Mouse (Mus musculus) G1E-ER4 (cell line): ENCODE measurements around the gene Ppp2r2d. TPM values are rescaled to one million over a fixed set of nuclear protein-coding genes. Genes with fewer than 3 reads are reported as not detected.

Source experiments
- GATA1 ChIP-seq: IDR thresholded peaks from one replicate; pipeline ENCODE4 v1.8.0; 2012; ENCODE audit warnings: low read length, inconsistent platforms
- polyA plus RNA-seq: library from polyadenylated mRNA; stranded (reverse); fragments of >175 nt; gene quantifications from 2 replicates; pipeline ENCODE4 v1.2.3, GENCODE M21; 2012

Gene Ppp2r2d
- polyA plus RNA-seq, 1 experiment: 25.0 TPM

DNA sequence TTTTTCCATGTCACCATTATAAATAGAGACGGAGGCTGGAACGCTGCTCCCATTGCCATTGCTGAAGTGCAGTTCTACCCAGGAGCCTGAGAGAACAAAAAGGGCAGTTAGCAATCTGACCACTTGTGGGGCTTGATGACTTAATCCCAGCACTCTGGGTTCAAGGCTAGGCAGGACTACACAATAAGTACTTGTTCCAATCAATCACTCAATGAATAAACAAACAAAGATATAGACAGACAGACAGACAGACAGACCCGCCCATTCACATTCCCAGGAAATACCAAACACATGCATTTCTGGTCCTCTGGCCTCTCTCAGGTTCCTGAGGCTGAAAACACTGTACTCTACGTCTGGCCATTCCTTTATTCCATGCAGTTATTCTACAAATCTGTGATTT, 52.9 kb downstream of the Ppp2r2d start:
- TF ChIP-seq GATA1: no peak

DNA sequence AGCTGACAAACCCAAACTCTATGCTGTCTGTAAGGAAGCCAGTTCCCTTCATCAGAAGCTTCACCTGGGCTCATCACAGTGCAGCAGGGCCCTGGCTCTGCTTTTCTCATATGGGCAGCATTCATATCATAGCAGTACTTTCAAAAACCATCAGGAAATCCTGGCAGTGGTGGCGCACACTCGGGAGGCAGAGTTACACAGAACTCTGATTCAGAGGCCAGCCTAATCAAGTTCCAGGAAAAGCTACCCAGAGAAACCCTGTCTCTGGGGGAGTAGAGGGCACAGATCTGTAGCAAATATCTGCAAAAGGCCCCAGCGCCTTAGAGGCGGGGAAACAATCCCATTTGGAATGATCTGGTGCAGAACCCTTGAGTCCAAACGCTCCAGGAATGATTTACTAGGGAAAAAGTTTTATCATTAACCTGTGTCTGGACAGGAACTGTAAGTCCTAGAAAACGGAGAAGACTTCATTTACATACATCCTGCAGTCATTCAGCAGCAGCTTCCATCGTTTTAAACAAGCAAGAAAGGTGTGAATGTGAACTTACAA, 58.1 kb downstream of the Ppp2r2d start:
- no peak for TF ChIP-seq GATA1

DNA sequence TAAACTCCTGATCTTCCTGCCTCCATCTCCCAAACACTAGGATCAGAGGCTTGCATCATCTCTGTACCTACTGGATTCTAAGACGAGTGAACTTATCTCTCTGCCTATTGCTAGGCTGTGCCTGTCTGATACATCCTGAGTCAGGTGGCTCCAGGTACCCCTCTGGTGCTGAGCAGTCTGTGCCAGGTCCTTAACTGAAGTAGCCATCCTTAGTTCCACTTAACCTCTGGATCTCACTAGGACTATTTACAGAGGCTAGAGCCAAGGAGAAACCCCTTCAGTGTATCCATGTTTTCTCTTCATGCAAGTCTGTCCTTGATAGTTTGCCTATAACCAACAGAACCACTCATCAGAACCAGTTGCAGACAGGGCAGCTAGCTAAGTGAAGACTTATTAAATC, 60.6 kb downstream of the Ppp2r2d start:
- TF ChIP-seq GATA1: no peak

DNA sequence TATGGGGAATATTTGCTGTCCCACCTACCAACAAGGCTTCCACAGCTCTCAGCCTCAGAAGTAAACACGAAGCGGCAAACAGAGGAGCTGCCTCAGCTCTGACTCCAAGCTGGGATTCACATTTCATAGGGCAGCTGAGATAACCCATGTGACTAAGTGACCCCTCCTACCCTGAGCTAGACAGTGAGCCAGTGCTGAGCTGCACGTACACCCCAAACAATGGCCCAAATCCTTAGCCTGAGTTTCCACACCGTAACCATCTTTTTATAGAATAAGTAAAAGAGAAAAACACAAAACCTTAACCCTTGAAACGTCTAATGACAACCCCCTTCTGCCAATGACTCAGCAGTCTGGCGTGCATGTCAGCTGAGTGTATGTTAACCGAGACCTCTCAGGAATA, 61.2 kb downstream of the Ppp2r2d start:
- no peak for TF ChIP-seq GATA1

DNA sequence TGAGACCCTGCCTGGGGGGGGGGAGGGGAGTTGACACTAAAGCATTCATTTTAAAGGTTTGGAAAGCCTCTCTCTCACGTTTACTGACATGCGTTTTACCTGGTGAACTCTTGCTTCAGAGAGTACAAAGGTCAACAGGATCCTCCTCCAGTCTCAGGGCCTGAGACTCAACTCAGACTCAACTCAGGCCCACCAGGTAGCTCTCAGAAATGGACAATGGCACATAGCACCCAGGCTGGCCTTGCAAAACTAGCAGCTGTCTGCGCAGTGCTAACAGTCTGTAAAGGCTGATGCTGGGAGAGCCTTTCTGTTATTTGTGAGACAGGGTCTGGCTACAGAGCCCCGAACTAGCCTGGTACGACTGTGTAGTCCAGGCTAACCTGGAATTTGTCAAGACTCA, 62.1 kb downstream of the Ppp2r2d start:
- TF ChIP-seq GATA1: no peak

DNA sequence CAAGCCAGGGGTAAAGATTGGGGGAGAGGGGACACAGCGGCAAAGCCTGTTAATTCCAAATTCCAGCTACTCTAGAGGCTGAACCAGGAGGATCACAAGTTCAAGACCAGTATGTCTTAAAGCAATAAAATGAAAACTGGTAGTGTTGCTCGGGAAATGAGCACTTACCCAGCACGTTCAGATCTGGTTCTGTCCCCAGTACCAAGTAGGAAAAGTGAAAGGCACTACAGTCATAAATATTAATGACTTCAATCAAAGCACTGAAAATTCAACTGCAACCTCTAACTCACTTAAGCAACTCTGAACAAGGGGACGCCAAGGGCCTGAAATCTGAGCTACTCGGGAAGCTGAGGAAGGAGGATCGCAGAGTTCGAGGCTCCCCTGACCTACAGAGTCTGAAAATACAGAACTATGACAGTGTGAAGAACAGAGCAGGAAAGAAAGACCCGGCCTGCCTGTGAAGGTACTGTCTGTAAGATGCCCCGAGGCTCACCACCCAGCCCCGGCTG, 62.9 kb downstream of the Ppp2r2d start:
- no peak for TF ChIP-seq GATA1

DNA sequence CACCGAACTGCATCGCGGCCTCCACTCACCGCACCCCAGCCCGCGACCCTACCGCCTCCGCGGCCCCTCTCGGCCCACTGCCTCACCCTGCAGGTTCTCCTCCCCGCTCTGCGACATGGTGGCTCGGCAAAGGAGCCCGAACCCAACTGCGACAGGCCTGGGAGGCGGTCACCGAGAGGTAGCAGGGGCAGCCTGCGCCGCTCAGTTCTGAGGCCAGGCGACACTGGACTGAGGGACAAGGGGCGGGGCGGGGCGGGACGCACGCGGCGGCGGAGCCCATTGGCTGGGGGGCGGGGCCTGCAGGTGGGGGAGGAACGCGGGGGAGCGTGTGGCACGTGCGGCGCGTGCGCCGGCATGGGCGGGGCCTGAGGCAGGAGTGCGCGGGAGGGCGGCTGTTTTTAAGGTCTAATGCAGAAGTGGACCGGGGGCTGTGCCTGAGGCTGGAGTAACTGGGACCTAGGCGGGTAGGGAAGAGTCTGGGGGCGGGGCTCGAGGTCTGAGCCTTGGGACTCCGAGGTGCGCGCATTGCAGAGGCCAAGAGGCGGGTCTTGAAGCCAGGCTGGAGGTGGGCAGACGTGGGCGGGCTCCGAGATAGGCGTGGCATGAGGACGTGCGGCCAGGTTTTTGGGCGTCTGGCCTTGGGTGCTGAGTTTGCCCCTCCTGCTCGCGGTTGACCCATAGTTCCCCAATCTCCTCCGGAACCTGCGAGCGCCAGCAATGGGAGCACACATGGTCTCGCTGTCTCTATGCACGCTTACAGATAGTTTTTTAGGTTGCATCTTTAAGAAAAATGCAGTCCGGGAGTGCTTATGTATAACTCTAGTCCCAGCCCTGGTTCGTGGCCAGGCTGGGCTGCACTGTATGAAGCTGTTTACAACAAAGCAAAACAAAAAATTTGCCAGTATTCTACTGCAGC, 63.7 kb downstream of the Ppp2r2d start, which contains the start of gene Bnip3:
Bnip3 (minus strand) TSS at position 243 of the 916 bp plus-strand sequence.
- TF ChIP-seq GATA1: no peak

DNA sequence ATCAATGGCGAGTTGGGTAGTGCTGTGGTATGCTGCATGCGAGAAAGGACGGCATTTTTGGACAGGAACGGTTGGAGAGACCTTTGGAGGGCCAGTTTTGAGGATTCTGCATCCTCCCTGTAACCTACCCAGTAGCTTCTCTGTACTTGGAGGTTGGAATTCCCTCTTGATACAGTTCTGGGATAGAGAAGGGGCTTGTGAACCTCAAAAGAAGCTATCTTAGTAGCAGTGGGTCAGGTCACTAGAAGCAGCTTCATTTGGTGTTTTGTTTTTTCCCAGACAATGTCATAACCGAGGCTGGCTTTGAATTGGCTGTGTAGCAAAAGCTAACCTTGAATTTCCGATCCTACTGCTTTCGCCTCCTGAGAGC, 64.3 kb downstream of the Ppp2r2d start:
- TF ChIP-seq GATA1: no peak

DNA sequence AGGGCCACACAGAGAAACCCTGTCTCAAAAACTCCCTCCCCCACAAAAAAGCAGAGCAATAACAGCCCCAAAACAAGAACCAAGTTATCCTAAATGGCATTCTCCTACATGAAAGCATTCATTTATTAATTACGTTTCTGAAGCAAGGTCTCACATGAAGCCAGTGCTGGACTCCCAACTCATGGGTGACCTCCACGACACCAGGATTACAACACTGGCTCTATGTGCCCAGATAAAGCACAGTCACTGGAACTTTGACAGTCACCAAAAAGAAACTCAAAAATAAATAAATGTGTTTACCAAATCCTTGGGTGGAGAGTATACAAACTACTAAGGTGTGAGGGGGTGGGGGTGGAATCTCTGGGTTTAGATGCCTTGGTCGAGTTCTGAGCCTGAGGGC, 67.7 kb downstream of the Ppp2r2d start:
- TF ChIP-seq GATA1: no peak

DNA sequence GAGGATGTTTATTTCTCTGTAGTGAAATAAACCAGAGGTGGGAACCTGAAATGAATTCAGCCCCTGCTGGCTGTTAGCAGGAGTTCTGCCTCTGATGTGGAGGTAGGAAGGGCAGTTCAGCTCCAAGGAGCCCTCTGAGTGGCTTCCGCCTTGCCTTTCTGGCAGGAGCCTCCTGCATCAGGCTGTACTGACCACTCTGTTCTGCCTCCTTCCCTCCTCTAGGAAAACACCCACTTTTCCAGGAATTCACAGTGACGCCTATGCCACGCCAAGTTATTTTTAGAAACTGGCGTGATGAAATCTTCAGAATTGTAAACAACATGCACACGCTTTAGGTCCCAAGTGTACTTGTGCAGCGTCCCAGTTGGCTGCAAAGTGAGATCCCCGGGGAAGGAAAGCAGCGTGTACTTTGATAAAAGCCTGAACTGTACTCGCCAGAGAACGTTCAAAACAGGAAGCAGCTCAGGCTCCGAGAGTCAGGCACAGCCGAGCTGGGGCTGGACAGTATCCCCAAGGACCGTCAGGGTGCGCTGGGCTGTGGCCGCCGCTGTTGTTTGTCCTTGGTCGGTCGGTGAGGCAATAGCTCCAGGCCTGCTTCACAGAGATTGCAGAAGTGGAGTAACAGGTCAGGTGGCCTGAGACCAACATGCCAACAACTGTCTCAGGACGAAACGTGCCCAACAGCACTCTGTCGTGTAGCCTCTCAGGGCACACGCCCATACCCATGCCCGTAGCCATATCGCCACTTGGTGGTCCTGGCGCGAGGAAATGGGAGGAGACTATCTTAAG, 73.5 kb downstream of the Ppp2r2d start:
- TF ChIP-seq GATA1: no peak

DNA sequence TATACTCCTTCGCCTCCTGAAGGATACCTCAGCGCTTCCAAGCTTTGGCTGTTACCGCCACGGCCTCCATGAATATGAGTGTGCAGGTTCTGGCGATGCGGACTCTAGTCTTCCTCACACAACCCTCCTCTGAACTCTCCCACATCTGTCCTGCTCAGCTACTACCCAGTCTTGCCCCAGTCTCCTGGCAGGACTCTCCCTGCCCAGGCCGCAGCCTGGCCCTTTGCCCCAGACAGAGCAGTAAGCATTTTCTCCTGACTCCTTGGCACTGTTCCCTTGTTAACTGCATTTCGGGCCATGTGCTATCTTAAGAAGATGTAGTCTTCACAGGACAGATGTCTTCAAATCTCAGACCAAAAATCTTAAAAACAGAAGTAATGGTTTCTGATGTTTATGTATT, 75.7 kb downstream of the Ppp2r2d start:
- no peak for TF ChIP-seq GATA1

DNA sequence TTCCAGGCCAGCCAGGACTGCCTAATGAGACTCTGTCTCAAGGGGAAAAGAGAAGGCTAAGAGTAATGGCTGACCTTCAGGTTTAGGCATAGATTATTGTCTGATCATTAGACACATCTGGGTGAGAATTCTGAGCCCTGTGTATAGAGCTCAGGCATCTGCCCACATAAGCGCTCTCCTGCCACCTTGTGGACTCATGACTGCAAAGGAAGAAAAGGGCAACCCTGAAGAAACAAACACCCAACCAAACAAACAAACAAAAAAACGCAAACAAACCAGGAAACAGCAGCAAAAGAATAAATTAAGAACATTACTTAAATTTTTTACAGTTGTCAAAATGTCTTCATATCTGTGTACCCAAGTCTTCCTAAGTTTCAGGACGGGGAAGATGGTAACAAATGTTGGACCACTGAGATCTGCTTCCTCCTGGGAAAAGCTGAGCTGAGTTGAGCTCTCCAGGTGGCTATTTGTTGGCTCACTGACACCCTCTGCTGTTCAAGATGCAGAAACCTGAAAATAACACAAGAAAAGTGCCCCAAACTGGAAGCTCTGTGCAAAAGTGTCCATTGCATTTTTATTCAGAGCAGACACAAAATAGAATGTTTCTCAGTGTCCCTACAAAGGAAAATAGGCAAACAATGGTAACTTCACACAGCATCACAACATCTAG, 78.0 kb downstream of the Ppp2r2d start:
- no peak for TF ChIP-seq GATA1

DNA sequence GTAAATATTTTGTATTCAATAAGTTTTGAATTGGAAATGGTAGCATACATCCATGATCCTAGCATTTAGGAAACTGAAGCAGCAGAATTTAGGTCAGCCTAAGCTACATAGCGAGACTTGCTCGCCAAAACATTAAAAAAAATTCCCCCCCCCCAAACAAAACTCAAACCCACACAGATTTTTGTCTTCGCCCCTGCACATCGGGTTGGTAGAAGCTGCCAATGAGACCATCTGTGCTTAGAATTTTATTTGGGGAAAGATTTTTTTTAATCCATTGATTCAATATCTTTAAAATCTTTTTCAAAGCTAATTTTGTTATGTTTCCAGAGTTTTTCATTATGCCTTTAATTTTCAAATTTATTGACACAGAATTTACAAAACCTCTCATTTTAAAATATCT, 82.6 kb downstream of the Ppp2r2d start:
- TF ChIP-seq GATA1: no peak

Other genes starting within 250 kb of the Ppp2r2d start
- gene Mapk1ip1, start 194 bp downstream of the Ppp2r2d start, polyA plus RNA-seq: 5.4 and 7.8 TPM in 2 replicates
- gene Bnip3, start 63.4 kb downstream of the Ppp2r2d start, polyA plus RNA-seq: 48.9 and 59.6 TPM in 2 replicates
- not detected in 2 replicates for gene Jakmip3, start 94.7 kb downstream of the Ppp2r2d start, polyA plus RNA-seq
- gene Dpysl4, start 239.9 kb downstream of the Ppp2r2d start, polyA plus RNA-seq: not detected in 2 replicates